Comparison of ENCODE assay signal across 12 mouse cellular contexts in genomic region chr11:45508566-45508965, GRCm38 (mm10).
A peak's percentile ranks its signal among the peaks of the same experiment; 100 is the strongest.
DNase-seq lines count a peak whose midpoint lies in the region; ATAC-seq and TF ChIP-seq lines count a peak whose summit lies in the region.
"Had no signal": no experiment of that assay in that cellular context is flagged by ENCODE, and none has a peak within 500 bp of the region (broad histone marks: within the 10 kb centered on the region; RNA-seq: fewer than 3 reads in every experiment).

No protein-coding gene starts in this region.

- peak; percentile 25 for DNase-seq in gastrocnemius, adult 2 months
- no peak for DNase-seq in gastrocnemius, postnatal 25 days
- peak; percentile 7 for DNase-seq in kidney, postnatal 14 days
- no peak for DNase-seq in kidney, adult 18-20 months
- DNase-seq in adrenal gland, postnatal 10 days, result peak; percentile 52
- no peak for DNase-seq in T-cell, adult 2 months (ENCODE audit: low spot score)
- DNase-seq: retina, postnatal 1 day had no signal

- no peaks in the 10 kb centered on the region for H3K36me3 ChIP-seq in embryonic facial prominence, embryonic 15.5 days
- H3K36me3 ChIP-seq: liver, embryonic 12.5 days had no signal

- no peak overlapping the region for H3K9ac ChIP-seq in embryonic facial prominence, embryonic 15.5 days
- H3K9ac ChIP-seq: liver, embryonic 12.5 days had no signal

- no peak overlapping the region for H3K4me3 ChIP-seq in gastrocnemius, adult 2 months
- no peak overlapping the region for H3K4me3 ChIP-seq in embryonic facial prominence, embryonic 15.5 days (replicated peaks)
- H3K4me3 ChIP-seq: liver, embryonic 12.5 days had no signal

- H3K27me3 ChIP-seq in embryonic facial prominence, embryonic 15.5 days, result no peaks in the 10 kb centered on the region
- H3K27me3 ChIP-seq: CH12.LX; liver, embryonic 12.5 days had no signal

- peak; percentile 34 for ATAC-seq in embryonic facial prominence, embryonic 15.5 days (ENCODE audit: insufficient number of reproducible peaks, low FRiP score, low TSS enrichment, low read depth)
- ATAC-seq: liver, embryonic 12.5 days had no signal

- no peak overlapping the region for H3K27ac ChIP-seq in gastrocnemius, adult 2 months
- no peak overlapping the region for H3K27ac ChIP-seq in embryonic facial prominence, embryonic 15.5 days (replicated peaks)
- H3K27ac ChIP-seq: kidney, postnatal 0 days; liver, embryonic 12.5 days; macrophage had no signal

- intact Hi-C loops in gastrocnemius, adult 2 months (cut with DNase I), result no loop called here

- no peak for TF ChIP-seq CTCF in gastrocnemius, adult 2 months (IDR thresholded peaks at IDR 0.05)

- H3K9me3 ChIP-seq in embryonic facial prominence, embryonic 15.5 days (replicated peaks), result no peaks in the 10 kb centered on the region
- H3K9me3 ChIP-seq: liver, embryonic 12.5 days had no signal

- no peak overlapping the region for H3K4me2 ChIP-seq in embryonic facial prominence, embryonic 15.5 days (replicated peaks)
- H3K4me2 ChIP-seq: liver, embryonic 12.5 days had no signal

- 43% methylated on average over 4 of the region's 4 CpGs for WGBS in embryonic facial prominence, embryonic 15.5 days

- H3K4me1 ChIP-seq in embryonic facial prominence, embryonic 15.5 days, result no peaks in the 10 kb centered on the region
- H3K4me1 ChIP-seq: liver, embryonic 12.5 days had no signal

Comparison
In these comparisons a context has a peak if more than half of its experiments do, and no peak if none do; other contexts are left out.
1. DNase-seq: peak in gastrocnemius, adult 2 months (single experiment), kidney, postnatal 14 days (single experiment) and adrenal gland, postnatal 10 days (single experiment); none in gastrocnemius, postnatal 25 days (single experiment), kidney, adult 18-20 months (single experiment) and T-cell, adult 2 months (single experiment).